Mouse (Mus musculus): ENCODE data around the gene 4933411K16Rik.

DNA sequence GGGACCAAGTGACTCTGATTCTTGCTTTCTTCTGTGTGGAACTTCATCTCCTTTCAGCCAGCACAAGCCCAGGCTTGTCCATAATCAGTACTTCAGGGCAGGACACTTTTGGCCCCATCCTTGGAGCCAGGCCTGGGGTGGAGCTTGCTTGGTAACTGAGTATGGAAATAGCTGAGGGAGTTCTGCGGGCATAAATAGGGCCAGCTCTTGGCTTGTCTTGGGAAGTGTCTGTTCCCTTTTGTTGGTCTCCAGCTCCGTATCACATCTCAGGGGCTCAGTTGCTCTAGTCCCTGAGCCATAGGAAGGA lies 29.6 kb upstream of the 4933411K16Rik start:
- TF ChIP-seq POLR2A (IDR thresholded peaks at IDR 0.05; ENCODE audit: extremely low read depth, insufficient read depth, low read length) (no peak), CTCF (IDR thresholded peaks at IDR 0.05; ENCODE audit: low read depth, low read length) (no peak)

Measured in liver, adult 2 months (tissue).